Mouse (Mus musculus) CH12.LX (cell line): Measurements from ENCODE around the gene Prkcb. TPM values are rescaled to one million over a fixed set of nuclear protein-coding genes. Genes with fewer than 3 reads are reported as not detected.

ENCODE experiments used
- DNase-seq: peaks from one replicate; pipeline ENCODE4 v3.0.0-alpha.2; 2013; ENCODE audit errors: extremely low read depth
- H3K27ac ChIP-seq: 2 replicates; pipeline ENCODE4 v1.5.1; 2012; ENCODE audit warnings: low read depth, mild to moderate bottlenecking, control low read depth, moderate library complexity; ENCODE audit not compliant: insufficient read depth
- H3K27me3 ChIP-seq: replicated peaks from 2 replicates; pipeline ENCODE3; 2012; ENCODE audit warnings: inconsistent platforms
- H3K36me3 ChIP-seq, 2 experiments: replicated peaks in 1 of 2; 2 replicates each; pipeline versions ENCODE3 to v1.6.1; 2012; ENCODE audit warnings: inconsistent platforms in 1 of 2, low read length in 1 of 2, mild to moderate bottlenecking in 1 of 2, mixed read lengths in 1 of 2, moderate library complexity in 1 of 2; ENCODE audit not compliant: control insufficient read depth in 1 of 2, insufficient read depth in 1 of 2
- H3K4me1 ChIP-seq, 2 experiments: 2 replicates each; pipeline ENCODE4 v1.6.1; 2012; ENCODE audit warnings: inconsistent platforms in 1 of 2, moderate library complexity in 1 of 2; ENCODE audit not compliant: insufficient read depth in 2 of 2, control insufficient read depth in 1 of 2
- H3K4me2 ChIP-seq: 2 replicates; pipeline ENCODE4 v1.6.1; 2012; ENCODE audit warnings: low read depth, mild to moderate bottlenecking, control low read depth; ENCODE audit not compliant: poor library complexity, insufficient read depth, severe bottlenecking
- H3K4me3 ChIP-seq, 3 experiments: fragments of 150-350 bp in 1 of 3; sonication (generic) in 1 of 3; replicated peaks in 1 of 3; 2 replicates each; pipeline versions ENCODE3 to v1.5.1; 2011 to 2012; ENCODE audit warnings: low read depth in 2 of 3, low read length in 2 of 3, mild to moderate bottlenecking in 2 of 3, moderate library complexity in 2 of 3, control low read depth in 1 of 3, improper control_type of control experiment in 1 of 3, inconsistent platforms in 1 of 3, mixed read lengths in 1 of 3; ENCODE audit not compliant: poor library complexity in 1 of 3
- H3K79me2 ChIP-seq: replicated peaks from 2 replicates; pipeline ENCODE4 v1.6.1; 2012; ENCODE audit warnings: mild to moderate bottlenecking, moderate library complexity; ENCODE audit not compliant: control insufficient read depth, poor library complexity, insufficient read depth, severe bottlenecking; ENCODE audit errors: extremely low read depth
- H3K9ac ChIP-seq: 2 replicates; pipeline ENCODE4 v1.6.1; 2012; ENCODE audit warnings: low read depth, mild to moderate bottlenecking, control low read depth, moderate library complexity; ENCODE audit not compliant: insufficient read depth
- H3K9me3 ChIP-seq: replicated peaks from 2 replicates; pipeline ENCODE3; 2012; ENCODE audit warnings: low read length, inconsistent platforms, mixed read lengths
- BHLHE40 ChIP-seq: IDR thresholded peaks from 2 replicates; pipeline ENCODE4 v1.6.1; 2011; ENCODE audit warnings: mild to moderate bottlenecking, low read depth, low read length, improper control_type of control experiment
- CHD2 ChIP-seq: IDR thresholded peaks from 2 replicates; pipeline ENCODE4 v1.6.1; 2011; ENCODE audit warnings: low read length, improper control_type of control experiment
- ETS1 ChIP-seq: conservative IDR thresholded peaks from 2 replicates; pipeline ENCODE4 v1.6.1; 2012; ENCODE audit warnings: low read depth, mild to moderate bottlenecking, inconsistent platforms, low read length, improper control_type of control experiment, moderate library complexity
- GABPA ChIP-seq: IDR thresholded peaks from 2 replicates; pipeline ENCODE4 v1.6.1; 2012; ENCODE audit warnings: low read depth, low read length, improper control_type of control experiment, inconsistent platforms; ENCODE audit not compliant: insufficient replicate concordance
- IRF4 ChIP-seq: IDR thresholded peaks from 2 replicates; pipeline ENCODE4 v1.6.1; 2014; ENCODE audit warnings: low read depth, mild to moderate bottlenecking, inconsistent platforms, low read length, improper control_type of control experiment
- JUN ChIP-seq: IDR thresholded peaks from 2 replicates; pipeline ENCODE4 v1.6.1; 2011; ENCODE audit warnings: low read depth, mild to moderate bottlenecking, low read length, improper control_type of control experiment, moderate library complexity; ENCODE audit not compliant: insufficient read depth
- JUND ChIP-seq: conservative IDR thresholded peaks from 2 replicates; pipeline ENCODE4 v1.6.1; 2011; ENCODE audit warnings: low read depth, low read length, improper control_type of control experiment
- MAFK ChIP-seq: IDR thresholded peaks from 2 replicates; pipeline ENCODE4 v1.6.1; 2011; ENCODE audit warnings: low read length, improper control_type of control experiment; ENCODE audit not compliant: insufficient replicate concordance
- MAX ChIP-seq: IDR thresholded peaks from 2 replicates; pipeline ENCODE4 v1.6.1; 2011; ENCODE audit warnings: low read length, improper control_type of control experiment
- MXI1 ChIP-seq: IDR thresholded peaks from 2 replicates; pipeline ENCODE4 v1.6.1; 2011; ENCODE audit warnings: mild to moderate bottlenecking, low read depth, low read length, improper control_type of control experiment
- MYC ChIP-seq: IDR thresholded peaks from 2 replicates; pipeline ENCODE4 v1.6.1; 2011; ENCODE audit warnings: low read depth, mild to moderate bottlenecking, improper control_type of control experiment, low read length
- PAX5 ChIP-seq: IDR thresholded peaks from 2 replicates; pipeline ENCODE4 v1.6.1; 2012; ENCODE audit warnings: low read length, inconsistent platforms, mixed read lengths
- POLR2AphosphoS2 ChIP-seq: IDR thresholded peaks from 2 replicates; pipeline ENCODE4 v1.6.1; 2011; ENCODE audit warnings: low read depth, low read length, improper control_type of control experiment
- SIN3A ChIP-seq: IDR thresholded peaks from 2 replicates; pipeline ENCODE4 v1.6.1; 2012; ENCODE audit warnings: low read length, improper control_type of control experiment, inconsistent platforms
- USF2 ChIP-seq: conservative IDR thresholded peaks from 2 replicates; pipeline ENCODE4 v1.6.1; 2011; ENCODE audit warnings: low read depth, low read length, improper control_type of control experiment
- ZC3H11A ChIP-seq: IDR thresholded peaks from 2 replicates; pipeline ENCODE4 v1.6.1; 2012; ENCODE audit warnings: low read depth, mild to moderate bottlenecking, inconsistent platforms, low read length, improper control_type of control experiment
- ZKSCAN1 ChIP-seq: IDR thresholded peaks from 2 replicates; pipeline ENCODE4 v1.6.1; 2012; ENCODE audit warnings: low read depth, inconsistent platforms, low read length, improper control_type of control experiment, borderline replicate concordance
- dilution Hi-C: fragments of 300-500 bp; cut with MboI; formaldehyde crosslinking; loops from 2 replicates; pipeline ENCODE4 v1.14.3; 2020; ENCODE audit warnings: low sequenced_read_pairs; ENCODE audit not compliant: extremely low pct_unique_long_range_greater_than_20kb, extremely low pct_ligation_motif_present
- in situ Hi-C: fragments of 300-500 bp; cut with MboI; formaldehyde crosslinking; loops from 3 replicates; pipeline ENCODE4 v1.14.3; 2019; ENCODE audit warnings: low sequenced_read_pairs, low pct_ligation_motif_present, low pct_unique_long_range_greater_than_20kb, mixed read lengths
- polyA plus RNA-seq: library from polyadenylated mRNA; unstranded; fragments of >175 nt; gene quantifications from 2 replicates; pipeline ENCODE4 v1.2.1, GENCODE M21; 2012; ENCODE audit warnings: low read depth; ENCODE audit not compliant: insufficient read length
- total RNA-seq, 2 experiments: library from RNA; depleted of rRNA; stranded (reverse); fragments of 300-350 nt in 1 of 2; fragments of >200 nt in 1 of 2; gene quantifications; 2 replicates each; pipeline ENCODE4 v1.2.3; 2012 to 2014

The Prkcb gene
- total and polyA plus RNA-seq, 3 experiments, result 323 to 463 (median 337) TPM

DNA sequence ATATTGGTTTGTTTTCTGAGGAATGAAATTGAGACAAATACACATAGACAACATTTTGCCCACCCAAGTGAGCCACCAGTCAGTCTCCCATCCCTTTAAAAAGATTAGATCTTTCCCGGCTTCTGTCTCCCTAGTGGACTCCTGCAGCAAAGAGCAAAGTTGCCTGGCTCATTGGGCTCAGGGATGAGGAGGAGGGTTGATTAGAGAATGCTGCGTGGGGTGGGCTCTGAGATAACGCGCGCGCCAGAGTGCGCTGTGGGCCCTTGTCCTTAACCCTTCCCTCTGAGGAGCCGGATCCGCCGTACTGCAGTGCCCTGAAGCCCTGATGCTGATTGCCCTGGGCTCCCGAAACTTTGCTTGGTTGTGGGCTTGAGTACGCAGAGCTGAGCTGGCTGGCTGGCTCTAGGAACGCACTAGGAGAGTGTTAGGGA is 381.9 kb downstream of the Prkcb start, which contains the start of gene Cacng3:
Gene Cacng3 (plus strand): TSS at position 51 of the 431 bp plus-strand sequence.
- no peak within 1 kb of the TSS for H3K27ac ChIP-seq
- dilution Hi-C loops (no loop called here), in situ Hi-C loops (no loop called here)
- DNase-seq, result no peak
- no peaks in the 10 kb centered on the region for H3K36me3 ChIP-seq
- H3K27me3 ChIP-seq, result peaks cover 72% of the 10 kb centered on the region
- no peak within 1 kb of the TSS for H3K9ac ChIP-seq
- peaks cover 2 to 4% of the 10 kb centered on the region in 2 experiments; a peak in 1 of 4 replicates for H3K4me1 ChIP-seq
- H3K4me2 ChIP-seq, result no peak within 1 kb of the TSS
- H3K4me3 ChIP-seq, result no peak within 1 kb of the TSS
- no peaks in the 10 kb centered on the region for H3K79me2 ChIP-seq
- peaks cover 3% of the 10 kb centered on the region for H3K9me3 ChIP-seq
- TF ChIP-seq BHLHE40 (no peak), USF2 (no peak), ZC3H11A (no peak), IRF4 (no peak), MAFK (no peak), ETS1 (no peak), PAX5 (no peak), JUN (no peak), MAX (no peak), JUND (no peak), POLR2AphosphoS2 (no peak)

DNA sequence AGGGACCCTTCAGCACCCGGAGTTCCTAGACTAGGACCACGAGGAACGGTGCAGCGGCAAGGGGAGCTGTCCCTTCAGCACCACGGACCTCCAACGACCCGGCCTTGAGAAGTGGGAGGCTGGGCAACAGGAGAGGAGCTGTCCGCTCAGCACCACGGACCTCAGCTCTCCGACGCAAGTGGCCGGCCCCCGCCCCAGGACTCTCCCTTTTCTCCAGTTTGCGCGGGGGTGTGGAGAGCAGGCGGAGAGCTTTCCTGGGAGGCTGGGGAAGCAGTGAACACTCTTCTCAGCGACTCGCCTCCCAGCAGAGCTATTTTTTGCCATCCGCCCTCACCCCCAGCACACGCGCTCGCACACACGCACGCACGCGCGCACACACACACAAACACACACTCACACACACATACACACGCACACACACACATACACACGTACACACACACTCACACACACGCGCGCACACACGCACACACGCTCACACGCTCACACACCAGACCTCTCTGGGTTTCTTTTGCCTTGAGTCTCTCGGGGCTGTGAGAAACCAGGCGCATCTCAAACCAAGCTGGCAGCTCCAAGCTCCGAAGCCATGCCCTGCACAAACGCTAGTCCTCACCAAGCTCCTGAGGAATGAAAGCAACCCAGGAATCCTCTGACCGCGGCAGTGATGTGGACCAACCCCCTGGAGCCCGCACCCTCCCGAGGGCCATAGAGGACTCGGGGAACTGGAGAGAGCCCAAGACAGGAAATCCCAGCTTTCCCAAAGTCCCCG is 382.5 kb downstream of the Prkcb start:
- TF ChIP-seq CHD2 (no peak), MXI1 (peak; percentile 96), MYC (no peak), ZKSCAN1 (no peak), GABPA (no peak), SIN3A (peak; percentile 96)
- in situ Hi-C loops, result no loop called here
- peaks cover 2 to 4% of the 10 kb centered on the region in 2 experiments; a peak in 1 of 4 replicates for H3K4me1 ChIP-seq
- no peak overlapping the region for H3K4me2 ChIP-seq
- H3K27ac ChIP-seq, result no peak overlapping the region
- H3K4me3 ChIP-seq, result no peak overlapping the region
- H3K27me3 ChIP-seq, result peaks cover 72% of the 10 kb centered on the region
- H3K79me2 ChIP-seq, result no peaks in the 10 kb centered on the region
- no peaks in the 10 kb centered on the region for H3K36me3 ChIP-seq
- peaks cover 3% of the 10 kb centered on the region for H3K9me3 ChIP-seq
- no peak overlapping the region for H3K9ac ChIP-seq
- dilution Hi-C loops, result no loop called here
- peak; percentile 73 for DNase-seq
